Mouse (Mus musculus): ENCODE measurements around the gene 1110065P20Rik. TPM values are rescaled to one million over a fixed set of nuclear protein-coding genes. Genes with fewer than 3 reads are reported as not detected.

1110065P20Rik gene
- polyA plus RNA-seq (2016; fragmentation: Nextera tagmentation; extraction: Ambion mirVana): 77.6 and 84.0 TPM in 2 replicates

DNA sequence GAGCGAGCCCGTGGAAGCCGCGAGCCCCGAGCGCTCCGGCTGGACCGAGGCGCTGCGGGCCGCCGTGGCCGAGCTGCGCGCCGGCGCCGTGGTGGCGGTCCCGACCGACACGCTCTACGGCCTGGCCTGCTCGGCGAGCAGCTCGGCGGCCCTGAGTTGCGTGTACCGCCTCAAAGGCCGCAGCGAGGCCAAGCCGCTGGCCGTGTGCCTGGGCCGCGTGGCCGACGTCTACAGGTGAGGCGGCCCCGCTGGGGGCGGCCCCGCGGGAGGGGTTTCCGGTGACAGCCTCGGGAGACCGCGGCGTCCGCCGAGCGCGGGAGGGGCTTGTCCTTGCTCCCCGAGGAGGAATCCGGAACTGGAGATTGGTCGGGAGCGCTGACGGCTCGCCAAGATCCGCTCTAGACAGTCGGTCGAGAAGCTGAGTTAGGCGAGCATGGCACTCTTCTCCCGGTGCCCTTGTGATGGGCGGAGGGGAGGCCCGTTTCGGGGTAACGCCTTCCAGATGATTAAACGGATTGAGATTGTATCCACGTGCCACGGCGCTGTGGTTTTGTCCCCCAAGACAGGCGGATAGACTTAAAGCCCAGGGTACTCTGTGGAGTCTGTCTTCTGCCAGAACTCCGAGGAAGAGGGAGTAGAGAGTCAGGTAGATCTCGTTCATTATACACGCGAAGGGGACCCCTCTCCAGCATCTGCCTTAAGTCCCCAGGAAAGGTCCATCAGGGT lies at the start of gene 1110065P20Rik:
1110065P20Rik (minus strand) TSS at position 264 of the 726 bp plus-strand sequence.
- 1% methylated on average over 67 of the region's 75 CpGs for WGBS
- Histone ChIP-seq H3K9ac (peak within 1 kb of the TSS; percentile 95), H3K4me2 (replicated peaks) (peak within 1 kb of the TSS; percentile 87), H3K27ac (peak within 1 kb of the TSS; percentile 96), H3K27me3 (no peaks in the 10 kb centered on the region), H3K9me3 (replicated peaks) (no peaks in the 10 kb centered on the region), H3K4me1 (peaks cover 29% of the 10 kb centered on the region), H3K4me3 (peak within 1 kb of the TSS; percentile 100), H3K36me3 (peaks cover 30% of the 10 kb centered on the region)
- ATAC-seq (ENCODE audit: low FRiP score): peak; percentile 54

DNA sequence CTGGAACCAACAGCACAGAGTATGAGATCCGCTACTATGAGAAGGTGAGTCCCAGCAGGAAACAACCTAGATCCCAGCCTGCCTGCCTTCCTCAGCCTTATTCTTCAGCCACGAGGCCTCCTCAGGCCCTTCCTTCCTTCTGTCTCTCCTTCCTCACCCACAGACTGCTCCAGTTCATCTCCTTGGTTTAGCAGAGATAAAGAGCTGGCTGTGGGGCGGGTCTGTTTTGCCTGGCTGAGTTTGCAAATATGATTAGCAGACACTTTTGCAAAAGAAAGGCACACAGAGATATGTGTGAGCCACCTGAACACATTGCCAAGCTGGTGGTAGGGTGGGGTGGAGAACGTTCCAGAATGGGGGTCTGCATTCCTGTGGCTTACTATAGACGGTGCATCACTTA lies 48.9 kb upstream of the 1110065P20Rik start:
- H3K4me2 ChIP-seq (replicated peaks): no peak overlapping the region
- no peaks in the 10 kb centered on the region for H3K9me3 ChIP-seq (replicated peaks)
- H3K36me3 ChIP-seq: no peaks in the 10 kb centered on the region
- H3K9ac ChIP-seq: no peak overlapping the region
- H3K4me1 ChIP-seq: peaks cover 32% of the 10 kb centered on the region
- H3K27ac ChIP-seq: no peak overlapping the region
- WGBS: 61% methylated on average over 5 of the region's 5 CpGs
- H3K27me3 ChIP-seq: peaks cover 29% of the 10 kb centered on the region
- no peak for ATAC-seq (ENCODE audit: low FRiP score)
- no peak overlapping the region for H3K4me3 ChIP-seq

DNA sequence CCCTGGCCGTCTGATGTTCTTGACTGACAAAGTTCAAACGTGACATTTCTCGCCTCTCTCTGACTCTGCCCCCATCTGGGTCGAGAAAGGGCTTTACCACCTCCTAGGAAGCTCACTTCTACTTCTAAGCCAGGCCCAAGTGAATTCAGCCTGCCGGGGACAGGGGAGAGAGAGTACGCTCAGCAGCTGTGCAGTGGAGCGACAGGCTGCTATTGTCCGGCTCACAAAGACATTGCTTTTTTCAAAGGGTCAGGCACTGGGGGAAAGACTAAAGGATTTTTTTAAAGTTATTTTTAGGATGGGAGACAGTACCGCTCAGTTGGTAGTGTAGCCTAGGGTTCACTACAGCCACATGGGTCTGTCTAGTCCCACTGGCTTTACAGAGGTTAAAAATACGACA lies 47.4 kb upstream of the 1110065P20Rik start:
- Histone ChIP-seq H3K9ac (no peak overlapping the region), H3K9me3 (replicated peaks) (no peaks in the 10 kb centered on the region), H3K36me3 (no peaks in the 10 kb centered on the region), H3K4me1 (peaks cover 46% of the 10 kb centered on the region), H3K4me3 (no peak overlapping the region), H3K27me3 (peaks cover 44% of the 10 kb centered on the region), H3K27ac (0 out of 2 replicates have a peak overlapping the region, but pooled peaks have one; percentile 1), H3K4me2 (replicated peaks) (no peak overlapping the region)
- WGBS: 24% methylated on average over 10 of the region's 10 CpGs
- no peak for ATAC-seq (ENCODE audit: low FRiP score)

DNA sequence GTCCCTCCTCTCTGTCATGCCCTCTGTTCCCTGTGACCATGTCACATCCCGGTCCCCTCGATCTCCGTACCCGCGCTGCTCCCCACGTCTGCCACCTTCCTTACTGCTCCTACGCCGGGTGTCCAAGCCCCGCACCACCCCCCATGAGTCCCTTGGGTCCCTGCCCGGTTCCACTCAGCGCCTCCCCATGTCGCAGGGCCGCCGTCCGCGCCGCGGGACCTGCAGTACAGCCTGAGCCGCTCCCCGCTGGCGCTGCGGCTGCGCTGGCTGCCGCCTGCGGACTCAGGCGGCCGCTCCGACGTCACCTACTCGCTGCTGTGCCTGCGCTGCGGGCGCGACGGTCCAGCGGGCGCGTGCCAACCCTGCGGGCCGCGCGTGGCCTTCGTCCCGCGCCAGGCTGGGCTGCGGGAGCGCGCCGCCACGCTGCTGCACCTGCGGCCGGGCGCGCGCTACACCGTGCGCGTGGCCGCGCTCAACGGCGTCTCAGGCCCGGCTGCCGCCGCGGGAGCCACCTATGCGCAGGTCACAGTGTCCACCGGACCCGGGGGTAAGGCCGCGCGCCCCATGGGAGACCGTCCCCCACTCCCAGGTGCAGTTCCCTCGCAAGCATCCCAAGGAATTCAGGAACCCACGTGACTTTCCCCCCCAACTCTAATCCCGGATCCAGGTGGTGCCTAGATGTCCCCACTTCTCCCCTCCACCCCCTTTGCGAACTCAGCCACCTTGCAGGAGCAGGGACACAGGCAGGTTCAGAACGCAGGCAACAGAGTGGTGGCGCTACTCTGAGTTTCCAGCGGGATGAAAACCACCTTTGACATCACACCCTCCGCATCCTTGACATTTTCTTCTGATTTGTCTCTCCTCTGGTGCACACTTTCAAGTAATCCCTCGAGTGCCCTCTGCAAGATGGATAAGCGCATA lies 43.8 kb upstream of the 1110065P20Rik start:
- peaks cover 75% of the 10 kb centered on the region for H3K27me3 ChIP-seq

DNA sequence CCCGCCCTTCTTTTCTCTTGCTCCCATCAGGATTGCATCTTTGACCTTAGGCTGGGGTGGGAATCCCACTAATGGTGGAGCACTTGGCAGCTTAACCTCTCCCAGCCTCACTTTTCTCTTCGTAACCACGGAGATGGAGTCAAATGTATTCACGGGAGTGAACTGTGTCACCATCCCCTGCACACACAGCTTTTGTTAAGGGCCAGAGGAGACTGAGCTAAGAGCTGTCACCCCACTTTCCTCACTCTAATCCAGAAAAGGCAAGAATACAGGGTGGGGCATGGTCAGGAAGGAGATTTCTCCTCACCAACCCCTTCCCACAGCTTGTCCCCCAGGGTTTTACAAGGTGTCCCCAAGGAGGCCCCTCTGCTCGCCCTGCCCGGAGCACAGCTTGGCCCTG lies 42.8 kb upstream of the 1110065P20Rik start:
- H3K9me3 ChIP-seq (replicated peaks): no peaks in the 10 kb centered on the region
- H3K36me3 ChIP-seq: no peaks in the 10 kb centered on the region
- H3K27ac ChIP-seq: no peak overlapping the region
- H3K4me3 ChIP-seq: peak overlapping the region; percentile 50; the same call in 1 of the 2 replicates
- peaks cover 30% of the 10 kb centered on the region for H3K4me1 ChIP-seq
- ATAC-seq (ENCODE audit: low FRiP score): peak; percentile 51
- 26% methylated on average over 6 of the region's 6 CpGs for WGBS
- H3K4me2 ChIP-seq (replicated peaks): peak overlapping the region; percentile 84; the same call in 1 of the 2 replicates
- peaks cover 75% of the 10 kb centered on the region for H3K27me3 ChIP-seq
- H3K9ac ChIP-seq: no peak overlapping the region

More for the DNA sequence above, 43.8 kb upstream of the 1110065P20Rik start:
- no peaks in the 10 kb centered on the region for H3K9me3 ChIP-seq (replicated peaks)
- WGBS: 1% methylated on average over 78 of the region's 83 CpGs
- H3K27ac ChIP-seq: no peak overlapping the region
- peak overlapping the region; percentile 54 for H3K9ac ChIP-seq
- H3K4me3 ChIP-seq: peak overlapping the region; percentile 50
- ATAC-seq (ENCODE audit: low FRiP score): peak; percentile 62
- H3K4me2 ChIP-seq (replicated peaks): peak overlapping the region; percentile 84
- no peaks in the 10 kb centered on the region for H3K36me3 ChIP-seq
- peaks cover 39% of the 10 kb centered on the region for H3K4me1 ChIP-seq

DNA sequence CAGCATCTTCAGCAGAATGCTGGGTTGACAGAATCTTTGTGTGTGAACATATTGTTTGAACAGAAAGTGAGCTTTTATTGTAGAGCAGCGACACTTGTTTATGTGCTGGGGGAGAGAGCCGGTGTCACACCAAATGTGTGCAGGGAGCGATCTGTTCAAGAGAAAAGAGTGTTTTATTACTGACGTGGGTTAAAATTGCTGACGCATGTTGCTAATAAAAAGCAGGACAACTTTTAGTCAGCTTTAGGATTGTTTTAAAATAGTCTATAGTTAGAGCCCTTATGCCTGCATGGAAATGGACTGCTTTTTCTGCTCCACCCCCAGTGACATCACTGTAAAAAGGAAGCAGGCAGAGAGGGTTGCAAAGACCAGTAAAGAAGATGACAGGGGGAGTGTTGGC lies 39.8 kb upstream of the 1110065P20Rik start:
- Histone ChIP-seq H3K27me3 (peaks cover 82% of the 10 kb centered on the region), H3K36me3 (no peaks in the 10 kb centered on the region), H3K9ac (no peak overlapping the region), H3K4me1 (peaks cover 20% of the 10 kb centered on the region), H3K9me3 (replicated peaks) (no peaks in the 10 kb centered on the region), H3K4me2 (replicated peaks) (no peak overlapping the region), H3K4me3 (no peak overlapping the region), H3K27ac (no peak overlapping the region)
- WGBS: 82% methylated on average over 5 of the region's 5 CpGs
- ATAC-seq (ENCODE audit: low FRiP score): no peak

DNA sequence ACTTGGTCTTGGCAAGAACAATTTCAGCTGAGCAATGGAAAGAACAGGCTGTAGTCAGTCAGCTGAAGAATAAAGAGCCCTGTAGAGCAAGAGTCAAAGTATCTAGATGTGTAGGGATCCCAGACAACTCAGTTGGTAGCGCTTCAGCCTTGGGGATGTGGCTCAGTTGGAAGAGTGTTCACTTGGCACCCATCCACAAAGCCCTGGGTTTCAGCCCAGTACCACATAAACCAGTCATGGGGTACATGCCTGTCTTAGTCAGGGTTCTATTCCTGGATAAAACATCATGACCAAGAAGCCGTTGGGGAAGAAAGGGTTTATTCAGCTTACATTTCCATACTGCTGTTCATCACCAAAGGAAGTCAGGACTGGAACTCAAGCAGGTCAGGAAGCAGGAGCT lies 38.9 kb upstream of the 1110065P20Rik start:
- Histone ChIP-seq H3K4me2 (replicated peaks) (no peak overlapping the region), H3K4me3 (no peak overlapping the region), H3K4me1 (peaks cover 16% of the 10 kb centered on the region), H3K36me3 (no peaks in the 10 kb centered on the region), H3K27me3 (peaks cover 80% of the 10 kb centered on the region), H3K9me3 (replicated peaks) (no peaks in the 10 kb centered on the region), H3K9ac (no peak overlapping the region), H3K27ac (no peak overlapping the region)
- 89% methylated on average over 2 of the region's 2 CpGs for WGBS
- ATAC-seq (ENCODE audit: low FRiP score): no peak

DNA sequence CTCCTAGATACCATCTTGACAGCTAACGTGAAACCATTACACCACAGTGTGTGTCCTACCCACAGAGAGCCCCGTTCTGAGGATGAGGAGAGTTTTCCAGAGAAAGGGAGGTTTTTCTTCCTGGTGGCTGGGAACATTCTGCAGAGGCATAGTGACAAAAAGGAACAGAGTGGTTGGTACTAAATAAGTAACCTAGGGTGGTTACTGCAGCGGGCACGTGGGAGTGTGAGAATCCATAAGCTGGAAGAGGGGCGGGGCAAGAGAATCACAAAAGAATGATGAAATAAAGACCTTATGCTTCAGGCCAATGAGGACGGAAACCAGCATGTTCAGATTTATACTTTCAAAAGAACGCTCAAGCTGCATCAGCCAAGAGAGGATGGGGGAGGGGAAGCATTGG lies 37.7 kb upstream of the 1110065P20Rik start:
- no peaks in the 10 kb centered on the region for H3K9me3 ChIP-seq (replicated peaks)
- H3K4me2 ChIP-seq (replicated peaks): no peak overlapping the region
- H3K27me3 ChIP-seq: peaks cover 76% of the 10 kb centered on the region
- ATAC-seq (ENCODE audit: low FRiP score): no peak
- no peaks in the 10 kb centered on the region for H3K36me3 ChIP-seq
- H3K4me1 ChIP-seq: peaks cover 4% of the 10 kb centered on the region
- no peak overlapping the region for H3K4me3 ChIP-seq
- 66% methylated on average over 7 of the region's 7 CpGs for WGBS
- H3K9ac ChIP-seq: no peak overlapping the region
- no peak overlapping the region for H3K27ac ChIP-seq

DNA sequence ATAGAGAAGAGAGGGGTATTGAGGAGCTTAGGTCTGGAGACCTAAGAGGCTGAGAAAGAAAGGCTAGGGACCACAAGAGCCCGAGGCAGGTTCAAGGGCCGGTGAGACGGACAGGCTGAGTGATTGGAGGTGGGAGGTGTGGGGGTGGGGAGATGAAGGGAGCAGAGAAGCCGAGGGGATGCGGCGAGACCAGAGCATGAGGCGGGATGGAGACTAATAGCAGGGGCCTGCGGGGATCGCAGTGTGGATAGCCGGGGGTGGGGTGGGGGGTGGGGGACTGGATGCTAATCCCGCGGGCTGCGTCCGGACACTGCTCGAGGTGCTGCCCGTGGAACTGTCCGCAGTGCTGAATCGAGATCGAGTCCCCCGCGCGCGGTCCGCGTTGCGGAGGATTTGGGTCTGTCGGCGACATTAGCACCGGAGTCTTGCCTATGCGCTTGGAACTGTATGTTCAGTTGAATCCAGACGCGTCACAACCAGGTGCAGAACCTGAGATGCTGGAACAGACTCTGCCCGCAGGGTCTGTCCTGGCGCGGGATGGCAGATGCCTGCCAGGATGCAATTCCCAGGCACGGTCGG lies 31.2 kb upstream of the 1110065P20Rik start:
- Histone ChIP-seq H3K27me3 (peaks cover 70% of the 10 kb centered on the region), H3K27ac (peak overlapping the region; percentile 58), H3K9me3 (replicated peaks) (0 out of 2 replicates have a peak, but pooled peaks cover 6% of the 10 kb centered on the region), H3K9ac (peak overlapping the region; percentile 57), H3K4me1 (peaks cover 28% of the 10 kb centered on the region), H3K36me3 (no peaks in the 10 kb centered on the region), H3K4me3 (peak overlapping the region; percentile 50), H3K4me2 (replicated peaks) (peak overlapping the region; percentile 64)
- WGBS: 1% methylated on average over 37 of the region's 37 CpGs
- peak; percentile 26 for ATAC-seq (ENCODE audit: low FRiP score)

DNA sequence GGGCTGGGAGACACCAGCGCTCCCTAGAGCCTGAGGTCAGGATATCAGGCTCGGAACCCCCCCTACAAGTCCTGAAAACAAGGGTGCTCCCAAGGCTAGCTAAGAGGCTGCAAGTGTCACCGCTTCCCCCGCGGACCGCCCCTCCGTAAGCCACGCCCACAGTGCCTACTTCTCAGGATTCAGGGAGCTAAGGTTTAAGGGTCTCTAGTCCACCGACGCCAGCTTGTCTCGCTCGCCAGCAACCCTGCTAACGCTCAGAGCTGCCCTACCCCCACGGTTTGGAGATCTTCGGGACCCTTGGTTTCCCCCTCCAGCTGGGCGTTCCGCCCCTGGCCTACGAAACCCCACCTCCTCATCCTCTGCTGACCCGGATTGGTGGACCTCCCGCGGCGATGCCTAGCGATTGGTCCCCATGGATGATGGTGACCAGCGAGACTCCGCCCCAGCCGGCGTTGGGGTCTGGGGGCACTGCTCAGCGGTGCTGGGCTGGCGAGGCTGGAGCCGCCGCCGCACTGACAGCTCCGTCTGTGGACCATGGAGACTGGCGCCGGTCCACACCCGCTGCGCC lies 30.4 kb upstream of the 1110065P20Rik start:
- Histone ChIP-seq H3K4me2 (replicated peaks) (peak overlapping the region; percentile 64), H3K4me1 (peaks cover 28% of the 10 kb centered on the region), H3K27ac (peak overlapping the region; percentile 77), H3K4me3 (peak overlapping the region; percentile 50), H3K27me3 (peaks cover 65% of the 10 kb centered on the region), H3K9ac (peak overlapping the region; percentile 57), H3K36me3 (no peaks in the 10 kb centered on the region), H3K9me3 (replicated peaks) (0 out of 2 replicates have a peak, but pooled peaks cover 6% of the 10 kb centered on the region)
- ATAC-seq (ENCODE audit: low FRiP score): peak; percentile 98
- WGBS: under 1% methylated on average over 37 of the region's 37 CpGs

DNA sequence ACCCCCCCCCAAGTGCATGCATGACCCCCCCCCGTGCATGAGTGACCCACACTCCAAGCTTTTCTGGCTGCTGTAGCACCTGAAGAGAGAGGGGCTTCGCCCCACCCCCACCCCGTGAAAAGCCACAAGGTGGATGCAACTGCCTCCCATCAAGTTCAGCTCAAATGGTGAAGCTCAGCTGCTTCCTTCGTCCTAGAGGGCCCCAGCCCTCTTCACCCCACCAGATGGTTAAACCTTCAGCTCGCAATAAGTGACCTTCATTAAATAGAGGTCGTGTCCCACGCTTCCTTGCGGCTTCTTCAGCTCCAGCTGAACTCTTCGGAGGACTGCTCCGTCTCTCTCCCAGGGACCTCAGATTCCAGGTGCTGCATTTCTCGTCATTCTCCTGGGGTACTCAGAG lies 29.6 kb upstream of the 1110065P20Rik start, which contains the start of gene Epha10:
Epha10 (plus strand) TSS at position 301 of the 400 bp plus-strand sequence.
- Histone ChIP-seq H3K36me3 (no peaks in the 10 kb centered on the region), H3K27me3 (peaks cover 56% of the 10 kb centered on the region), H3K4me3 (peak within 1 kb of the TSS; percentile 50), H3K4me2 (replicated peaks) (peak within 1 kb of the TSS; percentile 64), H3K9ac (peak within 1 kb of the TSS; percentile 57), H3K27ac (peak within 1 kb of the TSS; percentile 77), H3K4me1 (peaks cover 28% of the 10 kb centered on the region), H3K9me3 (replicated peaks) (0 out of 2 replicates have a peak, but pooled peaks cover 6% of the 10 kb centered on the region)
- 4% methylated on average over 11 of the region's 11 CpGs for WGBS
- no peak for ATAC-seq (ENCODE audit: low FRiP score)
